28 mouse cellular contexts compared by ENCODE assay signal in genomic region chr2:126507477-126507876, GRCm38 (mm10). TPM values are rescaled to one million over a fixed set of nuclear protein-coding genes. Genes with fewer than 3 reads are reported as not detected.
"Had no signal": no experiment of that assay in that cellular context is flagged by ENCODE, and none has a peak within 500 bp of the region (broad histone marks: within the 10 kb centered on the region; RNA-seq: fewer than 3 reads in every experiment).

No protein-coding gene starts in this region.

- H3K9me3 ChIP-seq: heart, embryonic 10.5 days; heart, embryonic 12.5 days; hindbrain, embryonic 12.5 days; hindbrain, embryonic 15.5 days; kidney, embryonic 15.5 days; limb, embryonic 10.5 days; limb, embryonic 12.5 days; liver, embryonic 13.5 days had no signal

- H3K4me1 ChIP-seq: heart, embryonic 10.5 days; heart, embryonic 12.5 days; hindbrain, embryonic 12.5 days; hindbrain, embryonic 15.5 days; kidney, embryonic 15.5 days; limb, embryonic 10.5 days; limb, embryonic 12.5 days; liver, embryonic 13.5 days had no signal

- DNase-seq: gastrocnemius, adult 2 months; gastrocnemius, postnatal 10 days; gastrocnemius, postnatal 25 days; heart, adult 18-20 months; heart, postnatal 10 days; heart, postnatal 36 days; kidney, adult 11 months; kidney, adult 2 months; kidney, adult 9 months; kidney, postnatal 14 days; kidney, postnatal 36 days; liver; liver, embryonic 13.5 days had no signal

- H3K4me3 ChIP-seq: gastrocnemius, adult 2 months; heart, embryonic 10.5 days; heart, embryonic 12.5 days; hindbrain, embryonic 12.5 days; hindbrain, embryonic 15.5 days; kidney, embryonic 15.5 days; layer of hippocampus, adult 2 months; left cerebral cortex, adult 2 months; limb, embryonic 10.5 days; limb, embryonic 12.5 days; liver, embryonic 13.5 days had no signal

- H3K36me3 ChIP-seq: heart, embryonic 10.5 days; heart, embryonic 12.5 days; hindbrain, embryonic 12.5 days; hindbrain, embryonic 15.5 days; kidney, embryonic 15.5 days; limb, embryonic 10.5 days; limb, embryonic 12.5 days; liver, embryonic 13.5 days had no signal

- H3K27me3 ChIP-seq: heart, embryonic 12.5 days; hindbrain, embryonic 12.5 days; hindbrain, embryonic 15.5 days; kidney, embryonic 15.5 days; limb, embryonic 12.5 days; liver, embryonic 13.5 days had no signal

- H3K27ac ChIP-seq: gastrocnemius, adult 2 months; heart, embryonic 10.5 days; hindbrain, embryonic 12.5 days; hindbrain, embryonic 15.5 days; hindbrain, postnatal 0 days; kidney, embryonic 15.5 days; kidney, postnatal 0 days; layer of hippocampus, adult 2 months; left cerebral cortex, adult 2 months; limb, embryonic 10.5 days; limb, embryonic 12.5 days; liver, embryonic 13.5 days had no signal

- ATAC-seq: hindbrain, postnatal 0 days; intestine, embryonic 16.5 days had no signal

- H3K9ac ChIP-seq: heart, embryonic 12.5 days; hindbrain, embryonic 12.5 days; hindbrain, embryonic 15.5 days; kidney, embryonic 15.5 days; limb, embryonic 12.5 days; liver, embryonic 13.5 days had no signal

- H3K4me2 ChIP-seq: heart, embryonic 12.5 days; hindbrain, embryonic 12.5 days; hindbrain, embryonic 15.5 days; kidney, embryonic 15.5 days; limb, embryonic 12.5 days; liver, embryonic 11.5 days; liver, embryonic 13.5 days had no signal

RNA-seq across cellular contexts. Expression of gene Atp8b4, which starts 7.0 kb away (rescaled TPM):
- total RNA-seq: layer of hippocampus, adult 2 months; layer of hippocampus, postnatal 25 days; left cerebral cortex, postnatal 36 days had no signal
- polyA plus RNA-seq: hindbrain, postnatal 0 days had no signal

RNA-seq across cellular contexts. Expression of gene Slc27a2, which starts 44.7 kb away (rescaled TPM):
- total RNA-seq: gastrocnemius, adult 2 months; gastrocnemius, postnatal 25 days had no signal
